Mouse (Mus musculus): ENCODE data around the gene Nexmif. TPM values are rescaled to one million over a fixed set of nuclear protein-coding genes. Genes with fewer than 3 reads are reported as not detected.

Gene Nexmif
- 4.2 TPM for polyA plus RNA-seq (2014; fragmentation: Illumina TruSeq; extraction: RNeasy Lipid Tissue Mini Kit (QIAGEN cat#74804); ENCODE audit: low read depth, low replicate concordance)

DNA sequence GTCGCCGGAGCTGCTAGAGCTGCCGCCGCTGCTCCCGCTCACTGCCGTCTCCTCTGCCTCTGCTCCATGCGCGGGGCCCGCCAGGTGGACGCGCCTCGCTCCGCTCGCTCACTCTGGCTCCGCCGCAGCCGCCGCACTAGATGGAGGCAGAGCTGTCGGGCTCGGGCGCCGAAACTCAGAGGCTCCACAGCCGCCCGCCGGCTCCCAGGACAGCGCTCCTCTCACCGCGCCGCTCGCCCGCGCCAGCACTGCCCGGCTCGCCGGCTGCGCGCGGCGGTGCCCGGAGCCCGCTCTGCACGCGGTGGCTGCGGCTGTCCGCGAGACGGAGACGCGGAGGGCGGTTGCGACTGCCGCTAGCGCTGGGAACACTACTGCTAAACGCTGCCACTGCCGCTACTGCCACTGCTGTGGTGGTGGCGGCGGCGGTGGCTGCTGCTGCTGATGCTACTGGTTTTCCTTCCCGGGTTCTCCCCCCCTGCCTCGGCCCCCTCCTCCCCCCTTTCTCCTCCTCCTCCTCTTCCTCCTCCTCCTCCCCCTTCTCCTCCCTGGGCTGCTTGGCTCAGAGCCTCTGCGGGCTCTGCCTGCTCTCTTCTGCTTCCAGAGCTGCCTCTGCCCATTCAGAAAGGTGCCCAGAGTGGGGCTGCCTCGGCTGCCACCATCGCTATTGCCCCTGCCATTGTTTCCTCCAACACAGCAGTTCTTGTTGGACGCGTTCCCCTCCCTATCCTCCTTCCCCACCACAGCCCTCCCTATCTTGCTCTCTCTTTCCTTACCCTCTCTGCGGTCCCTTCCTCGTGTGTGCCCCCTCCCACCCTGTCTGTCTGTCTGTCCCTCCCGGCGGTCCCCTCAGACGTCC is at the start of gene Nexmif:
TSS of gene Nexmif (minus strand) at position 450 of the 856 bp plus-strand sequence.

Other genes starting within 250 kb of the Nexmif start
- 19.9 TPM for gene Rlim, start 219.9 kb downstream of the Nexmif start, polyA plus RNA-seq (2014; fragmentation: Illumina TruSeq; extraction: RNeasy Lipid Tissue Mini Kit (QIAGEN cat#74804); ENCODE audit: low read depth, low replicate concordance)
- gene Abcb7, start 212.7 kb upstream of the Nexmif start, polyA plus RNA-seq (2014; fragmentation: Illumina TruSeq; extraction: RNeasy Lipid Tissue Mini Kit (QIAGEN cat#74804); ENCODE audit: low read depth, low replicate concordance), result 11.1 TPM